Mouse (Mus musculus) thymus, postnatal 25 days (tissue): Measurements from ENCODE around the gene 1700029P11Rik.

Source experiments
- DNase-seq: peaks from one replicate; pipeline ENCODE4 v3.0.0; 2022

The 1700029P11Rik gene

DNA sequence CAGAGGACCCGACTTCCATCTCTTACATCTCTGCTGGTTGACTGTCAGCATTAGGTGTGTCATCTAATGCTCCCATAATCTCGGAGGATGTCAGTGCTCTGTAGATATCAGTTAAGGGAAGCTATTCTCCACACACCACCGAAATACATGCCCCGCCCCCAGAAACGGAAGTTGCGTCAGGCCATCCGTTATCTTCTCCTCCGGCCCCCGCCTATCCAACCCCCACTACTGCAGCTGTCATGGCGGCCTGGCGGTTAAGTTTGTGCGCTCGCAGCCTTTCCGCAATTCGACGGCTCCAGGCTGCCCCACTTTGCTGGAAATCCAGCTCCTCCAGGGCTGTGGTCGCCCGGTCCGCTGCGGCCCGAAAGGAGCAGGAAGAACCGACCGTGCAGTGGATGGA lies at the start of gene 1700029P11Rik:
TSS of gene 1700029P11Rik (plus strand) at position 220 of the 400 bp plus-strand sequence.
- no peak for DNase-seq

DNA sequence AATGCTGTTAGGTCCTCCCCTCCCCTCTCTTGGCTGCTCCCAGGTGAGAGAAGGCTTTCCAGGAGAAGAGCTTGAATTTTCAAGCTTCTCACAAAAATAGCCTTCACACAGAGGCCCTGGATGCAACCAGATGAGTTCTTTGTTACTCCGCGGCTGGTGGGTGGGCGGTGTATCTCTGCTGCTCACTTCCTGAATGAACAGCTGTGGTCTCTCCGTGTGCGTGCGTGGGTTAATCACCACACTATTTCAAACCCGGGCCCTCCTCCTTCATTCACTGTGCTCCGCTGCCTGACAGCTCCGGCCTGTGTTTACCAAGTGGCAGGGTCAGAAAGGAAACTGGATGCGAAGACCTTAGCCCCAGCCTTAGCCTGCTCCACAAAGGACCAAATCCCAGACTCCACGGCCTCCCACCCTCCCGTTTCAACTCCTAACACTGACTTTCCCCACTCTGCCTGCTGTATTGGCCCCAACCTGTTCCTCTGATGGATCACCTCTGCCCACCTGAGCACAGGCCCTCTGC lies 47.3 kb upstream of the 1700029P11Rik start:
- DNase-seq = peak; percentile 58

DNA sequence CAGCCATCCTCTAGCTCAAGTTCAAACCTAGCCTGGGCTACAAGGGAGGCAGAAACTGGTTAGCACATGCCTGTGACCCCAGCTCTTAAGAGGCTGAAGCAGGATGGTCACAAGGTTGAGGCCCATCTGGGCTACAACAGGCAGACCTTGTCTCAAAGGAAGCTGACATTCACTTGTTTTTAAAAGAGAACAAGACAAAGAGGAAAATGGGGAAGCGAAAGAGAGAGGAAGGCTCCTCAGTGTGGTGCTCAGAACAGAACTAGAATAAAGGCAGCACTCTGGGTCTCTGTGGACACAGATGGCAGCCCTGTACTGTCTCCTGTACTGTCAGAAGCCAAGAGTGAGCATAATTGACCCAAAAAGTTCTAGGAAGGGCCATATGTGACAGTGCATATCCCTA lies 46.4 kb upstream of the 1700029P11Rik start:
- no peak for DNase-seq

DNA sequence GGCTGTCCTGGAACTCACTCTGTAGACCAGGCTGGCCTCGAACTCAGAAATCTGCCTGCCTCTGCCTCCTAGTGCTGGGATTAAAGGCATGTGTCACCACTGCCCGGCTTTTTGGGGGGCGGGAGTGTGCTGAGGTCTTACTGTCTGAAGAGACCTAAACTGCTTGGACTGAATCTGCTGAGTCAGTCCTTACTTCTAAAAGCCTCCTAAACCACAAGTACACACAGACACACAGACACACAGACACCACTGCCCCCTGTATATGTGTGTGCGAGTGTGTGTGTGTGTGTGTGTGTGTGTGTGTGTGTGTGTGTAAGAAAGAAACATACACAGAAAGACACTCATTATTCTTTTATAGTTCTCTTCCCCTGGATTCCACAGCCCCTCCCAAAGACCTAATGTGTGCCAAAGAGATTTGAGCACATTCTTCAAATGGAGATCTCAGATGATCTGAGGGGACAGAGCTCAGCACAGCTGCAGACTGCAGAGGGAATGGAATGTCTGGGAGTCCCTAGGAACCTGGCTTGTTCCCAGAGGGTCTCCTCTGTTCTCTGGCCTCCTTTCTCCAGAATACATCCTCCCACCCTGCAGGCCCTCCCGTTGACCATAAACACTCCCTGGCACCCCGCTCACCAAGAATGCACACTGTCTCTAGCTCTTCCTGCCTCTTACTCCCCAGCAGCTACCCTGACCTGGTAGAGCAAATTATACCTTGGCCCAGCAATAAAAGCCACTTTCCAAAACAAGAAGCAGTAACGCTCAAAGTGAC lies 44.3 kb upstream of the 1700029P11Rik start:
- no peak for DNase-seq

DNA sequence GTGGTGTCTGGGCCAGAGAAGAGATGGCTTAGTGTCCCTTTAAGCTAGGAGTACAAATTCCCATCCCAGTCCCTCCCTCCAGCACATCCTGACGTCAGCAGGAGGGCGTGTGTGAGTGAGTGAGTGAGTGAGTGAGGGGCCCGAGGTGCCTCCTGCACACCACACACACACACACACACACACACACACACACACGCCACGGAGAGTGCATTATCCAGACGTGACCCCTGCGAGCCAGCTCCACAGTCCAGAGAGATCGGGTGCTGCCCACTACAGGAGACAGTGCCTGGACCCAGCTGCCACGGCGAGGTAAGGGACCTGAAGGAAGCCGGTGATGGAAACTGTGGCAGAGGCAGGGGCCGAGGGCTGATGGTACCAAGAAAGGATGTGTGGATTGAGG lies 43.7 kb upstream of the 1700029P11Rik start, which contains the start of gene Csdc2:
TSS of gene Csdc2 (plus strand) at position 81 of the 400 bp plus-strand sequence.
- DNase-seq = no peak

DNA sequence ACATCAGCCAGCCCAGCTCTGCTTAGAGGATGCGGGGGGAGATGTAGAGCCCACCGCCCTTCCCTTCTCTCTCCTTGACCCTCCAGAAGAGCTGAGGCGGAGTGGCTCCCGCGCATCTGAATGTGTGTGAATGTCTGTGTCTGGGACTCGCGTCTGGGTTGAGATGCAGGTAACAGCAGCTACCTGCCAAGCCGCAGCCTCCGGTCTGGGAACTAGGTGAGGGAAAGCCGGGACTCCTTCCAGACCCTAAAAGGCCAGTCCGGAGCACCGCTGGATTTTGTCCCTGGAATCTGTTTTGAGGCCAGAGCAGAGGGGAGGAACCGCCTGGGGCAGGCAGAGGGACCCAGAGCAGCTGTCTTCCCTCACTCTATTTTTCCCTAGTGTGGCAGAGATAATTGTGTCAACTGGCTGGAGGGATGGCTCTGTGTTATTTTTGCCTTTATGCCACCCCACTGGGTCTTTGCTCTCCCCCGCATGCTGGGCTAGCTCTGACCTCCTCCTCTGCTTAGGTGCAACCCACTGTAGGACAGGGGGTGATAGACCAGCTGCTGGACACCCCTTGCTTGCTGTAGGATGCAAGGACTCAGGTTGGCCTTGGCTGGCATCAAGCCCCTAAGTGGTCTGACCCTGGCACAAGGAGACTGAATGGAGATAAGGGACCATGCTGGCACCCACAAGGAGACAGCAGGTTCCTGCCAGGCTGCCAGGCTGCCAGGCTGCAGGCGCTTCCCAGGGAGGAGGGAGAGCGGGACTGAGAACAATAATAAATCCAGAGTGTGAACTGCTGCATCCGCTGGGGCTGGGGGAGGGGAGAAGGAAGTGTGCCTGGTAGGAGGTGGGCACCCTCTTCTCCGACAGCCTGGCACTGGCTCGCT lies 43.0 kb upstream of the 1700029P11Rik start:
- no peak for DNase-seq

DNA sequence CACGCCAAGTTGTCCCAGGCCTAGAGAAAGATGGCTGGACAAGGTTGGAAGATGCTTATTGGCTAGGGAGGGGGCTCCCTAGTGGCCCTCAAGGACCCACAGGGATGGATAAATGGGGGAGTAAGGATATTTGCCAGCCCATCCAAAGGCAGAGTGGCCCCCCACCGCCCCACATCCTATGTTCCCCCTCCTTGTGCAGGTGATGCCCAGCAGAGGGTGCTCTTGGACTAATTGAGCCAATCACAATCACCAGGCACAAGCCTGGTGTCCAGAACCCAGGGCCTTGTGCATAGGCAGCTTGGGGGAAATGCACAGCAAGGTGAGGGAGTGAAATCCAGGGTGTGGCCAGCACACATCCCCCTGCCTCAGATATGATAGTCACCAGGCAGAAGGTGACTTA lies 42.1 kb upstream of the 1700029P11Rik start:
- peak; percentile 24 for DNase-seq

DNA sequence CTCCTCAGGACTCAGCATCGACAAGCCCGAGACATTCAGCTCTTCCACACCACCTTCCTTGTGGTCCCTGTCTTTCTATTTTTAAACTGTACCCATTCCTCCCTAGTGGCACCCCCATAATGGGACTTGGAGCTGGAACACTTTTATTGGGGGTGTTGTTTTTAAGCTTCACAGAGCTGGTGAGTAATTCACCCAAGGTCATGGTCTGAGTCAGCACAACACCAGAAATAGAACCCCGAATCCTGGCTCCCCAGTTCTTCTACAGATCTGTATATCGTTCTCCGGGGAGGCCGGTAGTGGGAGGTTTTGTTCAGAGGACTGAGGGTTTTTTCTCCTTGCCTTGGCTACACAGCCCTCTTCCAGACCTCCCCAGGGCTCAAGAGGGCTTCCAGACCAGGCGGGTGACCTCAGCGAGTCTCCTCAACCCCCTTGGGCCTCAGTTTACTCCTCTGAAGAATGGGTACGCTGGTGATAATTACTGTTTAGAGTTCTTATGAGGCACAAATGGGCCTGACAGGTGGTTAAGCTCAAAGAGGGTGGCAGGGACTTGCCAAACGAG lies 41.1 kb upstream of the 1700029P11Rik start:
- no peak for DNase-seq

DNA sequence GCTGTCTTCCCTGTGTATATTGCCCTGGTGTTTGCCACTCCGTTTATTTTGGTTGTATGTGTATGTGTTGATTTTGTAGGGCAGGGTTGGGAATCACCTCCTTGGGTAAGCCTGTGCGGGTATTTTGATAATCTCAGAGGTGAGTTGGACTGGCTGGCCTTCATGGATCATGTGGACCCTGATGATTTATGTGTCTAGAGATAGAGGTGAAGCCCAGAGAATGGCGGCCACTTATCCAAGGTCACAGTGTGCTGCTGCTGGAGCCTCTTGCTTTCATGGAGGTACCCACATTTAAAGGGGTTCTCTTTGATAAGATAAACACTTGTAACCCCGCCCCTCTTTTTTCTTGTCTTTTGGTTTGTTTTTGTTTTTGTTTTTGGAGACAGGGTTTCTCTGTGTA lies 40.6 kb upstream of the 1700029P11Rik start:
- DNase-seq = no peak

DNA sequence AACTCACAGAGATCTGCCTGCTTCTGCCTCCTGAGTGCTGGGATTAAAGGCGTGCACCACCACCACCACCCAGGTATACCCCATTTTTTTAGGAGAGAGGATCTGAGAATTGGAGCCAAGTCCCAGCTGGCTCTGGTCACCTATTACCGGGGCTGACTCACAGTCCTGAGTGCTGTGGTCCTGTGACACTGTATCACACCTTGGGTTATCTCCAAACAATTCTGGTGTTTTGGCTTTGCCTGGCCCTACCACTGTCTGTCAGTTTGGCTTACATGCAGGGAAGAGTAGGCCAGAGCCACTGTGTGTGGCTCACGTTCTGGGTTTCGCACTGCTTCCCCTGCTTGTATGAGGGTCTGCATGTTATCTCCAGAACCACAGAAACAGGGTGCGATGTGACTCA lies 40.1 kb upstream of the 1700029P11Rik start:
- no peak for DNase-seq

DNA sequence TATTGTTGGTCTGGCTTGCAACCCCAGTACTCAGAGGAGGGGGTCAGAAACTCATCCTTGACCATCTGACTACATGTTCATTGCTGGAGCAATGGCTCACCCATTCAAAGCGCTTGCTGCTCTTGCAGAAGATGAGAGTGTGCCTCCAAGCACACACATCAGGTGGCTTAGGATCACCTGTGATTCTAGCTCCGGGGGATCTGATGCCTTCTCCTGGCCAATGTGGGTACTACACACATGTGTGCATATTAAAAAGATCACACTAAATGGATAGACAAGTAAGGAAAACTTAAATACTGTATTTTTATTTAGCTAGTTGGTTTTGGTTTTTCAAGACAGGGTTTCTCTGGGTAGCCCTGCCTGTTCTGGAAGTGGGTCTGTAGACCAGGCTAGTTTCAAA lies 39.3 kb upstream of the 1700029P11Rik start:
- DNase-seq = no peak

DNA sequence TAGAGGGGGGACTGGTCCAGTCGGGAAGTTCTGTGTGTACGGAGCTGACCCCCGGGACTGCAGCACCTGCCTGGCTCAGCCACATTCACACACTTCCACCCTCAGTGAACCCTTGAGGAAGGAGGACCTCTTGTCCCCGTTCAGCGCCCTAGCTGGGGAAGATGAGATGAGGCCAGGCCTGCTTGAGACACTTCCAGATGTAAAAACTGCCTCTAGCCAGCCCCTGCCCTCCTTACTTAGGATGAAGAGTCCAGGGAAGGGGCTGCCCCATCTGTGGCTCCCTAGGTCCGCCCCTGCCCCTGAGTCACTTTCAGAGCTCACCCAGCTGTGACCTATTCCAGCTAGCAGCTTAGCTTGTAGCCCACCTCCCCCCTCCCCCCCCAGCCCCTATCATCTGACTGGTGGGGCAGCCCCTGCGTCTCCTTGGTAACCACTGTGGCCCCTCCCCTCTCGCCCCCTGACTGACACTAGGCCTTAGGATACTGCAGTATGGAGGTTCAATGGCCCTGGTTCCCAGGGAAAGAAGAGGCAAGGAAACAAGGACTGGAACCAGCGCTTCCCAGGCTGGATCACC lies 37.1 kb upstream of the 1700029P11Rik start:
- DNase-seq = no peak

DNA sequence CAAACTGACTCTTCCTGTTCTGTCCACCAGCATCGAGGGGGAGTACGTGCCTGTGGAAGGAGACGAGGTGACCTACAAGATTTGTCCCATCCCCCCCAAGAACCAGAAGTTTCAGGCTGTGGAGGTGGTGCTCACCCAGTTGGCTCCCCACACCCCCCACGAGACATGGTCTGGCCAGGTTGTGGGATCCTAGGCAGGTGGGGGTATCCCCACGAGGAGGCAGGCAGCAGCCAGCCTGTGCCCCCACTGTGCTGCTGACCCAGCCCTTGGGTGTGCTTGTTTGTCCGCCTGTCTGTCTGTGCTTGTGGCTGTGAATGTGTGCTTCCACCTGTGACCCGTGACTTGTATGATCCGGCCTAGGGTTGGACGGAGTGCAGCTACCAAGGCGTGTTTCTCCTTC lies 31.3 kb upstream of the 1700029P11Rik start:
- no peak for DNase-seq

DNA sequence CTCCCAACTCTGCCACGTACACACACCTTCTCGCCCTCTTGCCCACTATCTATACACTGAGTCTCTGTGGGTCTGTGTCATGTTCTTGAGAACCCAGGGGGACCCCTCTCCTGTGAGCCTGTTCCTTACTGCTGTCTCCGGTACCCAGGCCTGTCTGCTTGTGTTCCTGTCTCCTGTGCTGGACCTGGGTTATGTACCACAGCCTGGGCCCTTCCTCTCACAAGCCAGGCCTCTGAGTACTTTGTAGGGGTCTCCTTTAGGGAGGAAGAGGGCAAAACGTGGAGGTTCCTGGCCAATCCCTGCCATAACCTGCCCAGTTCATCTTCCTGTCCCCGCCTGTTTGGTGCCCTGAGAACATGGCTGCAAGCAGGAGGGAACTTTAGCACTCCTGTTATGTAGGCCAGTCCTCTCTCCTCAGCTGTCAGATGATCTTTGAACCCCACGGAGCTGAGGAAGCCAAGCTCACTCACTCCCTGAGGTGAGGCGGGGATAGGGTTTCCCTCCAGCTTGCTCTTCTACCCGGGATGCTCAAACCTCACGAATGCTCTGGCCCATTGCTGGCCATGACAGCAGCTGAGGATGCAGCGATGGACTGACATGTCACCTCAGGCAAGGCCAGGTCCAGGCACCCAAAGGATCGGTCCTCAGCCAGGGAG lies 30.7 kb upstream of the 1700029P11Rik start:
- no peak for DNase-seq

DNA sequence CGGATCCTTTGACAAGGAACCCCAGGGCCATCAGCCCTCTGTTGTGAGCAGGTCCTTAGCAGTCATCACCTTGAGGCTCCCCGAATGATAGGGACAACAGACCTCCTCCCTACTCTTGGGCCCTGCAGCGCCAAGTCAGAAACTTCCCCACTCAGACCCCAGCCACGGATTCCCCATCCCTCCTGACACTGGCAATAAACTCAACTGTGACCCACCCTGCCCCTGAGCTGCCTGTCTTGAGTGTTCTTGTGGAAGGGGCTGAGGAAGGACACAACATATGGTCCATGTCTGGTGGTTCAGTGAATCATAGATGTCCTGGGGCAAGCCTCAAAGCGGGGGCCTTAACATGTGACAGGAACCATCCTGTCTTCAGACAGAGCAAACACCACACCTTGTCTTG lies 29.6 kb upstream of the 1700029P11Rik start:
- DNase-seq = no peak

DNA sequence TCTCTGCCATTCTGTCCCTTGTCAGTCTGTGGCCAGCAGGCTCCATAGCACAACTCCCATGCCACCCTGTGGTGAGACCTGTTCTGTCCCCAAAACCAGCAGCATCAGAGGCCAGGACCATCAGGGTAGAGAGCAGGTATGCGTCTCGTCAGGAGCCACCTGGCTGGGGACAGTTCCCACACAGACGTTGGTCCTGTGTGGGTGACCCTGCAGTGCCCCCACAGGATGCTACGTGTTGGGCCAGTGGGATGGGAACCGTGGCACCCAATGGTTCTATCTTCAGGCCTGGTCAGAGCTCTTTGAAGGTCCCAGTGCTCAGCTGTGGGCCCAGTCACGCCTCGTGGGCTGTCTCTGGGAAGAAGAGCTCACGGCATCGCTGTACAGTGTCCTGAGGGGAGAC lies 29.2 kb upstream of the 1700029P11Rik start:
- DNase-seq = no peak

DNA sequence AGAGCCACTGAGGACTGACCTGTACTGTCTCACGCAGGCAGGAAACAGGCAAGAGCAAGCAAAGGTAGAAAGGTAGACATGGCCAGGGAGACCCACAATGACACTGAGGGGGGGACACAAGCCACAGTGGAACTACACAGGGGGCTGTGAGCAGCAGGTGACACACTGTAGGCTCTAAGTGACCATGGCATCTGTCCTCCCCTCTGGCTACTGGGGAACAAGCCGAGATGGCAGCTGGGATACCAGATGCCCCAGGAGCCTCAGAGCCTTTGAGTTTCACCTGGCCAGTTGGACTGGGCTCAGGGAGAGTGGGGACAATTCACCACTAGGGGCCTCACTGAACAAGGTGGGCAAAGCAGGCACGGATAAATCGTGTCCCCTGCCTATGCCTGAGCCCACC lies 28.0 kb upstream of the 1700029P11Rik start:
- DNase-seq = no peak

DNA sequence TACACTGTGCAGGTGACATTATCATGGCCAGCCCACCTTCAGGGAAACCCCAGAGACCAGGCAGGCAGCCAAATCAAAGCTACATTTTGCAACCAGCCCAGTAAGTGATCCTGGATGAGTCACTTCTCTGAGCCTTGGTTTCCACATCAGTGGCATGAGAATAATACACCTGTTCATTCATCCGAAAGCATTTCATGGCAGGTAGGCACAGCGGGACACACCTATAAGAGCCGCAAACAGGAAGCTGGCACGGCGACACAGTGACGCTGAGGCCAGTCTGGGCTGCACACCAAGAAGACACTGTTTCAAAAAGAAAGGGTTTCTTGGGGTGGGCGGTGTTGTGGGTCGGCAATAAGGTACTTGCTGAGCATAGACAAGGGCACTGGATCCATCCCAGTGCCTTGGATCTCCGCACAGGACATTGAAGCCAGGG lies 26.2 kb upstream of the 1700029P11Rik start:
- no peak for DNase-seq

DNA sequence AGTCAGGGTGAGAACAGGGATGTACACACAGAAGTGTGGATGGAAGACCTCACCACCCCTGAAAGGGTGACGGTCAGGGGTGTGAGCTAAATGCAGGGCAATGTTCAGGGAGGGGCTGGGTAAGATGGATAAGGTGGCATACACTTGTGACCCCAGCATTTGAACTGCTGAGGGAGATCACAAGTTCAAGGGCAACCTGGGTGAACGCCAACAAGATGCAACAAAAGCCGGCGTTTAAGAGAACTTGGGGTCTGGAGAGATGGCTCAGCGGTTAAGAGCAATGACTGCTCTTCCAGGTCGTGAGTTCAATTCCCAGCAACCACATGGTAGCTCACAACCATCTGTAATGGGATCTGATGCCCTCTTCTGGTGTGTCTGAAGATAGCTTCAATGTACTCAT lies 25.6 kb upstream of the 1700029P11Rik start:
- no peak for DNase-seq

DNA sequence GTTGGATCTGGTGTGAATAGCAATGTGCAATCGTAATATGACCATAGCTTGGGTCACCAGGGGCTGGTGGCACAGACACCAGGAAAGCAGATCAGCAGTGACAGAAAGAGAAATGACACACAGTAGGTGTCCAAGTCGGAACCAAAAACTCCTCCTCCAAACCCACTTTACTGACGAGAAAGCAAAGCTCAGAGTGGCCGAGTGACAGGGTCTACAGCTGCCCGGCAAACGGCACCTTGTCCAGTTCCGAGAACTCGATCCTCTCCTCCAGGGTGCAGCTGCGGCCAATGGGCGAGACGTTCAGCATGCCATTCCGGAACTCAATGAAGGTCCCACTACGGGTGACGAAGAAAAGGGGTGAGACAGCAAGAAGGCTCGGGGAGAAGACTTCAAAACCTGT lies 24.9 kb upstream of the 1700029P11Rik start:
- DNase-seq = no peak

DNA sequence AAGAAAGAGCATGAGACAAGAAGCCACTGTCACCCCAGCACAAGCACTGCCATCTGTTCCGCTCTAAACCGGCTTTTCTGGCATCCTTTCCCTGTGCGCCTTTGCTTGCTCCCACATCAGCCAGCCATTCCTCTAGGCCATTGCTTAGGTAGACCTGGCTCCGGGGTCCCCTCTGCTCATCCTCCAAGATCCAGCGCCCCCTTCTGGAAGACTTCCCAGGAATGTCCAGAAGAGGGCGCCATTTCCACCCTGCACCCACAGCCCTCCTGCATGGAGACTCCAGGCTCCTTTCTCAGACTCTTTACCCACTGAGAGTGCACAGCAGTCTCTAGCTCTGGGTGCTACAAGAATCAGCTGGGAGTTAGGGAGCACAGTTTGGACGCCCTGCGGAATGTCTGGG lies 23.9 kb upstream of the 1700029P11Rik start:
- peak; percentile 71 for DNase-seq

DNA sequence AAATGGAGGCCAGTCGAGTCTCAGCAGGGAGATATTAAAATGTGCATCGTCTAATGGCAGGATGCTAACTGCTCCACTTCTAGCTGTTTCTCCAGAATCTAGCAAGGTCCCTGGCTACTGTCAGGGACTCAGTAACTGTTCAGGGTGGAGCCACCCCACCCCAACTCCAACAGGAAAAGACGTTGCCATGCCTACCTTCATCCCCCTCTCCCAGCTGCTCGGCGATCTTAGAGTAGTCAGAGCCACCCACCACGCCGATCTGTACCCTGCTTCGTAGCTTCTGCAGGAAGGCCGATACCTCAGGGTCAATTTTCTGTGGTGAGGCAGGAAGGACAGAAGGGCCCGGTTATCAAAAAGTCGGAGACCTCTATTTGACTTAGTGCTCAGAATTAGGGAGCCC lies 22.7 kb upstream of the 1700029P11Rik start:
- DNase-seq = no peak

DNA sequence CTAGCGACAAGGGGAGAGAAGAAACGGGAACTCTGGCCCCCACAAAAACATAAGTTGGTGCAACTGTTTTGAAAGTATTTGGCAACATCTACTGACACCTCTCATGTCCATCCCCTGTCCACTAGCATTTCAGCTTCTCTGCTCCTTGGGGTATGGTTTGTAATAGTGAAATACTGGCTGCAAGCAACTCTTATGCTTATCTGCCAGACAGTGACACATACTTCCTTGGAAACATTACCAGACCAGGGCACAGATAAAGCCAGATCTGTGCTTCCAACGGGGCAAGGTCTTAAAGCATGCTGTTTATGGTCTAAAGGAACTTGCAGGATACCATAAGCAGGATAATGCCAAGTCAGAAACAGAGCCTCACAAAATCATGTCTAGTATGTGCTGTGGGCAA lies 21.4 kb upstream of the 1700029P11Rik start:
- no peak for DNase-seq
